Mouse (Mus musculus): ENCODE data around the gene 1700025G04Rik. TPM values are rescaled to one million over a fixed set of nuclear protein-coding genes. Genes with fewer than 3 reads are reported as not detected.

Gene 1700025G04Rik
- polyA plus RNA-seq, 1 experiment from 2014 or later = 32.4 TPM

DNA sequence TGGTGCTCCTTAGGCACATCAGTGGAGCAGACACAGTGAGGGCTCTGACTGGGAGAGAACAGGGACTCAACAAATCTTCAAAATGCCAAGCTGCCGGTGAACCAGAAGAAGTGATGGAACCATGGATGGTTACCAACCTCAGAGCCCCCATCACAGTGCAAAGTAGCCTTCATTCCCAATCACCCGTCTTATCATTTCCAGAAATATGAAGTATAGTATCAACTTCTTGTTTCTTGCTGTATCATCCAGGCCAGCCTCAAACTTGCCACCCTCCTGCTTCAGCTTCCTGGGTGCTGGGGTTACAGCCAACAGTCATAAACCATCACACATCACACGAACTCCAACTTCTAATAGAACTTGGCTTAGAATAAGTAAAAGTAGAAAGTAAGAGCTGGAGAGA, 73.3 kb downstream of the 1700025G04Rik start:
- H3K9me3 ChIP-seq (ENCODE audit: control insufficient read depth, low read length) = no peaks in the 10 kb centered on the region
- no peaks in the 10 kb centered on the region for H3K4me1 ChIP-seq (ENCODE audit: control insufficient read depth, insufficient read depth, low read length)
- ATAC-seq (ENCODE audit: low FRiP score) (no peak), DNase-seq (ENCODE audit: low spot score, missing footprints) (no peak)
- no peaks in the 10 kb centered on the region for H3K36me3 ChIP-seq (ENCODE audit: control insufficient read depth, insufficient read depth, low read length)
- H3K4me2 ChIP-seq = no peak overlapping the region
- H3K27ac ChIP-seq (ENCODE audit: low read depth, low read length) = no peak overlapping the region
- H3K9ac ChIP-seq (ENCODE audit: low read length) = no peak overlapping the region
- no peak overlapping the region for H3K4me3 ChIP-seq (ENCODE audit: low read depth, low read length)
- WGBS = 92% methylated on average over 3 of the region's 3 CpGs
- no peaks in the 10 kb centered on the region for H3K27me3 ChIP-seq (ENCODE audit: control insufficient read depth, insufficient read depth, low read length)

- Histone ChIP-seq H3K27me3 (ENCODE audit: control insufficient read depth, insufficient read depth, low read length) (no peaks in the 10 kb centered on the region), H3K9ac (ENCODE audit: low read length) (no peak overlapping the region), H3K4me2 (no peak overlapping the region), H3K4me1 (ENCODE audit: control insufficient read depth, insufficient read depth, low read length) (no peaks in the 10 kb centered on the region), H3K9me3 (ENCODE audit: control insufficient read depth, low read length) (no peaks in the 10 kb centered on the region), H3K36me3 (ENCODE audit: control insufficient read depth, insufficient read depth, low read length) (no peaks in the 10 kb centered on the region), H3K4me3 (ENCODE audit: low read depth, low read length) (no peak overlapping the region), H3K27ac (ENCODE audit: low read depth, low read length) (no peak overlapping the region)
- WGBS = 81% methylated on average over 7 of the region's 7 CpGs
- no peak for ATAC-seq (ENCODE audit: low FRiP score)
- DNase-seq (ENCODE audit: low spot score, missing footprints) = no peak
Observed at GRCm38 (mm10) chr1:152015555-152016125, 74.3 kb downstream of the 1700025G04Rik start.

DNA sequence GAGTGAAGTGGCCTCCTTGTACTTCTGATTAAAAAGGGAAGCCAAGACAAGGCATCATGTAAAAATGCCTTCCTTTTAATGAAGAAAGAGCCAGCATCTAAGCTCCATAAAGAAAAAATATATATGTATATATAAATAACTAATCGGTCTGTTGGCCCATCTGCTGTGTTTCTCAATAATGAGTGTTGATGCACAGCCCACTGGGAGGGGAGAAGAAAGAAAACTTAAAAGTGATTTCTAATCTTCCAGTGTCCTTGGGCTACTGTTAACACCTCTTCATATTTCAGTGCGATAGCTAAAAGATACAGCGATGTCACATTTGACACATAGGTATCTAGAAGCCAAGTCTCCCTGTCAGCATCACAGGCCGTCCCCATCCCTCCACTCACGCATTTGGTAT, 78.2 kb downstream of the 1700025G04Rik start:
- 92% methylated on average over 5 of the region's 5 CpGs for WGBS
- peaks cover 3% of the 10 kb centered on the region; the same call in 1 of the 2 replicates for H3K4me1 ChIP-seq (ENCODE audit: control insufficient read depth, insufficient read depth, low read length)
- H3K9me3 ChIP-seq (ENCODE audit: control insufficient read depth, low read length) = no peaks in the 10 kb centered on the region
- no peak overlapping the region for H3K27ac ChIP-seq (ENCODE audit: low read depth, low read length)
- H3K36me3 ChIP-seq (ENCODE audit: control insufficient read depth, insufficient read depth, low read length) = no peaks in the 10 kb centered on the region
- no peak for DNase-seq (ENCODE audit: low spot score, missing footprints)
- no peak overlapping the region for H3K9ac ChIP-seq (ENCODE audit: low read length)
- H3K4me3 ChIP-seq (ENCODE audit: low read depth, low read length) = no peak overlapping the region
- no peaks in the 10 kb centered on the region for H3K27me3 ChIP-seq (ENCODE audit: control insufficient read depth, insufficient read depth, low read length)
- H3K4me2 ChIP-seq = no peak overlapping the region
- no peak for ATAC-seq (ENCODE audit: low FRiP score)

DNA sequence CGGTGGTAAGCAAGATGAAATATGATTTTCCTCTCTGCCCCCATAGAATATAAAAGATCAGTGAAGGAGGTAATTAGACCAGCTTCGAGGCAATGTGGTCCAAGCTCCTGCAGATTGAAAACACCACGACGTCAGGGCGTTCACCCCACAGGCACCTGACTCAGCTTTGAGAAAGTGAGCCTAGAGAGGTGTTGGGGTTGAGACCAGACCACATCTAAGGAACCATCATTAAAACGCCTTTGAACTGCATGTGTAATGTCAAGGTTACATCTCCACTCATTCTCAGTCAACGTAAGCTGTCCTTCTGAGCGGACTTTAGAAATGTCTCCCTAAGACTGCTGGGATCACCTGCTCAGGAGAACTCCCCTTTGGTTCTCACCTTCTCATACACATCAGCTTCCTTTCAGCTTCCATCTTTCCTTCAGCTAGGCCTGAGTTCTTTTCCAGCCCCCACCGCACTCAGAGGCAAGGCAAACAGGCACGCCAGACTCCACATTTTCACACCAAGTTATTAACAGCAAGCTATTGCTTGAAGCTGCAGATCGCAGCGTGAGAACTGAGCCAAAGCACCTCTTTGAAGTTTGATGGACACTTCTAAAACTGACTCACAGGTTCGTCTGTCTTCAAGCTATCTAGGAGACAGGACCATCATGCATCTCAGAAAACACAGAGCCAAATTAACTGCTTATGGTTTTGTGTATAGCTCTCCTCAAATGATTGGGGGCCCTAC, 79.5 kb downstream of the 1700025G04Rik start:
- no peaks in the 10 kb centered on the region for H3K27me3 ChIP-seq (ENCODE audit: control insufficient read depth, insufficient read depth, low read length)
- peaks cover 3% of the 10 kb centered on the region; the same call in 1 of the 2 replicates for H3K4me1 ChIP-seq (ENCODE audit: control insufficient read depth, insufficient read depth, low read length)
- WGBS = 88% methylated on average over 13 of the region's 13 CpGs
- H3K27ac ChIP-seq (ENCODE audit: low read depth, low read length) = no peak overlapping the region
- no peak overlapping the region for H3K9ac ChIP-seq (ENCODE audit: low read length)
- H3K36me3 ChIP-seq (ENCODE audit: control insufficient read depth, insufficient read depth, low read length) = 0 out of 2 replicates have a peak, but pooled peaks cover 2% of the 10 kb centered on the region
- no peaks in the 10 kb centered on the region for H3K9me3 ChIP-seq (ENCODE audit: control insufficient read depth, low read length)
- no peak overlapping the region for H3K4me2 ChIP-seq
- no peak overlapping the region for H3K4me3 ChIP-seq (ENCODE audit: low read depth, low read length)
- DNase-seq (ENCODE audit: low spot score, missing footprints) = no peak
- ATAC-seq (ENCODE audit: low FRiP score) = no peak

GRCm38 (mm10) chr1:152008473-152008991, 81.4 kb downstream of the 1700025G04Rik start:
- DNase-seq (ENCODE audit: low spot score, missing footprints) (no peak), ATAC-seq (ENCODE audit: low FRiP score) (no peak)
- no peak overlapping the region for H3K4me2 ChIP-seq
- no peak overlapping the region for H3K9ac ChIP-seq (ENCODE audit: low read length)
- WGBS = 65% methylated on average over 8 of the region's 8 CpGs
- no peaks in the 10 kb centered on the region for H3K27me3 ChIP-seq (ENCODE audit: control insufficient read depth, insufficient read depth, low read length)
- H3K27ac ChIP-seq (ENCODE audit: low read depth, low read length) = no peak overlapping the region
- no peaks in the 10 kb centered on the region for H3K9me3 ChIP-seq (ENCODE audit: control insufficient read depth, low read length)
- H3K4me3 ChIP-seq (ENCODE audit: low read depth, low read length) = no peak overlapping the region
- H3K36me3 ChIP-seq (ENCODE audit: control insufficient read depth, insufficient read depth, low read length) = 0 out of 2 replicates have a peak, but pooled peaks cover 2% of the 10 kb centered on the region
- peaks cover 3% of the 10 kb centered on the region; the same call in 1 of the 2 replicates for H3K4me1 ChIP-seq (ENCODE audit: control insufficient read depth, insufficient read depth, low read length)

GRCm38 (mm10) chr1:152006529-152006928, 83.4 kb downstream of the 1700025G04Rik start:
- H3K27me3 ChIP-seq (ENCODE audit: control insufficient read depth, insufficient read depth, low read length) = no peaks in the 10 kb centered on the region
- DNase-seq (ENCODE audit: low spot score, missing footprints) (no peak), ATAC-seq (ENCODE audit: low FRiP score) (no peak)
- H3K9me3 ChIP-seq (ENCODE audit: control insufficient read depth, low read length) = no peaks in the 10 kb centered on the region
- WGBS = 95% methylated on average over 6 of the region's 6 CpGs
- H3K4me3 ChIP-seq (ENCODE audit: low read depth, low read length) = no peak overlapping the region
- no peak overlapping the region for H3K27ac ChIP-seq (ENCODE audit: low read depth, low read length)
- H3K9ac ChIP-seq (ENCODE audit: low read length) = no peak overlapping the region
- H3K4me2 ChIP-seq = no peak overlapping the region
- H3K4me1 ChIP-seq (ENCODE audit: control insufficient read depth, insufficient read depth, low read length) = peaks cover 3% of the 10 kb centered on the region; the same call in 1 of the 2 replicates
- 0 out of 2 replicates have a peak, but pooled peaks cover 2% of the 10 kb centered on the region for H3K36me3 ChIP-seq (ENCODE audit: control insufficient read depth, insufficient read depth, low read length)

GRCm38 (mm10) chr1:152004509-152004908, 85.4 kb downstream of the 1700025G04Rik start:
- Histone ChIP-seq H3K9me3 (ENCODE audit: control insufficient read depth, low read length) (no peaks in the 10 kb centered on the region), H3K4me3 (ENCODE audit: low read depth, low read length) (no peak overlapping the region), H3K4me1 (ENCODE audit: control insufficient read depth, insufficient read depth, low read length) (peaks cover 3% of the 10 kb centered on the region; the same call in 1 of the 2 replicates), H3K27me3 (ENCODE audit: control insufficient read depth, insufficient read depth, low read length) (no peaks in the 10 kb centered on the region), H3K9ac (ENCODE audit: low read length) (no peak overlapping the region), H3K27ac (ENCODE audit: low read depth, low read length) (no peak overlapping the region), H3K36me3 (ENCODE audit: control insufficient read depth, insufficient read depth, low read length) (0 out of 2 replicates have a peak, but pooled peaks cover 2% of the 10 kb centered on the region), H3K4me2 (no peak overlapping the region)
- no peak for DNase-seq (ENCODE audit: low spot score, missing footprints)
- no peak for ATAC-seq (ENCODE audit: low FRiP score)
- WGBS = 76% methylated on average over 6 of the region's 6 CpGs

DNA sequence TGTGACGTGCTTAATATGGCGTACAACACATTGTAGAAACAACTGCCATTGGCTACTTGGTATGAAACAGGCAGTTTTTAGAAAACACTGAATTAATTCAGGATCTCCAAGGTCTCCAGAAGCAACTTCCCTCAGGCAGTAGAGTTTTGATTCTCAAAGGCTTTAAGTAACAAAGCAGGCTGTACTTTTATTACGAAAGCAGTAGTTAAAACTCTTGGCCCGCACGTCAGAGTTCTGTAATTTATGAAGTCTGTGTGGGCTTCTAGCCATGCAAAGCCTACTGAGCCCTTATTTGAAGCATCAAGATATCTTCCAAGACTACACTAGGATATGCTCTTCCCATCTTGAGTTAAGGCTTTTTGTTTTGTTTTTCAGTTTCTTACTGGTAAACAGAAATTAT, 89.5 kb downstream of the 1700025G04Rik start:
- ATAC-seq (ENCODE audit: low FRiP score) (no peak), DNase-seq (ENCODE audit: low spot score, missing footprints) (no peak)
- no peaks in the 10 kb centered on the region for H3K9me3 ChIP-seq (ENCODE audit: control insufficient read depth, low read length)
- no peak overlapping the region for H3K27ac ChIP-seq (ENCODE audit: low read depth, low read length)
- no peak overlapping the region for H3K4me3 ChIP-seq (ENCODE audit: low read depth, low read length)
- no peak overlapping the region for H3K4me2 ChIP-seq
- H3K4me1 ChIP-seq (ENCODE audit: control insufficient read depth, insufficient read depth, low read length) = no peaks in the 10 kb centered on the region
- H3K27me3 ChIP-seq (ENCODE audit: control insufficient read depth, insufficient read depth, low read length) = no peaks in the 10 kb centered on the region
- no peak overlapping the region for H3K9ac ChIP-seq (ENCODE audit: low read length)
- no peaks in the 10 kb centered on the region for H3K36me3 ChIP-seq (ENCODE audit: control insufficient read depth, insufficient read depth, low read length)
- 91% methylated on average over 5 of the region's 5 CpGs for WGBS

DNA sequence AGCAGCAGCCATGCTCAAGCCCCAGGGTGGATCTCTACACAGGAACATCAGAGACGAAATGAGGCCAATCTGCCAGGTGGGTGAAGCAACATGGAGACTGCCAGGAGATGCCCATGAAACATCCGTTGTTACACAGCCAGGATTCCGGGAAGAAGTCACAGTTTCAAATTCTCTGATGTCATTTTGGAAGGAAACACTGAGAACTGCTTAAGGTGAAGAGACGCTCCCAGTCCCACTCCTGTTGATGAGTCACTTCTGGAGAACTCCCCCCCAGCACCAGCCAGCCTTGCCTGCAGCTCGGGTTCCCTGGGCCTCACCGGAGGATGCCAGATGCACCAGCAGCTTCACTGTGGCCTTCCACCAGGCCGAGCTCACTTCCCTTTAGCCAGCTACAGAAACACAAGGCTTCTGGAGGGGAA, 90.5 kb downstream of the 1700025G04Rik start:
- H3K27ac ChIP-seq (ENCODE audit: low read depth, low read length) = no peak overlapping the region
- H3K9ac ChIP-seq (ENCODE audit: low read length) = no peak overlapping the region
- no peak overlapping the region for H3K4me2 ChIP-seq
- H3K36me3 ChIP-seq (ENCODE audit: control insufficient read depth, insufficient read depth, low read length) = no peaks in the 10 kb centered on the region
- H3K27me3 ChIP-seq (ENCODE audit: control insufficient read depth, insufficient read depth, low read length) = no peaks in the 10 kb centered on the region
- H3K4me1 ChIP-seq (ENCODE audit: control insufficient read depth, insufficient read depth, low read length) = no peaks in the 10 kb centered on the region
- no peak for ATAC-seq (ENCODE audit: low FRiP score)
- whole genome bisulfite sequencing = 81% methylated on average over 7 of the region's 7 CpGs
- no peak overlapping the region for H3K4me3 ChIP-seq (ENCODE audit: low read depth, low read length)
- H3K9me3 ChIP-seq (ENCODE audit: control insufficient read depth, low read length) = no peaks in the 10 kb centered on the region
- no peak for DNase-seq (ENCODE audit: low spot score, missing footprints)

Data from midbrain, embryonic 11.5 days (tissue).